Mouse (Mus musculus): ENCODE measurements around the gene Slc38a4. TPM values are rescaled to one million over a fixed set of nuclear protein-coding genes. Genes with fewer than 3 reads are reported as not detected.
A peak's percentile ranks its signal among the peaks of the same experiment; 100 is the strongest.

Slc38a4 gene
- total RNA-seq, 2 experiments from 2014 or later: 155 to 167 TPM

GRCm38 (mm10) chr15:97054767-97055489, 828 bp downstream of the Slc38a4 start:
- peak; percentile 46 for DNase-seq

- no peak for DNase-seq
Observed at GRCm38 (mm10) chr15:97054131-97054530, 1.6 kb downstream of the Slc38a4 start.

- no peak for DNase-seq
Observed at GRCm38 (mm10) chr15:97050436-97050835, 5.3 kb downstream of the Slc38a4 start.

GRCm38 (mm10) chr15:97050011-97050410, 5.7 kb downstream of the Slc38a4 start:
- no peak for DNase-seq

GRCm38 (mm10) chr15:97049281-97049841, 6.4 kb downstream of the Slc38a4 start:
- no peak for DNase-seq

GRCm38 (mm10) chr15:97048267-97048666, 7.5 kb downstream of the Slc38a4 start:
- DNase-seq: no peak

GRCm38 (mm10) chr15:97043921-97044320, 11.8 kb downstream of the Slc38a4 start:
- no peak for DNase-seq

- DNase-seq: no peak
Observed at GRCm38 (mm10) chr15:97042001-97042491, 13.7 kb downstream of the Slc38a4 start.

GRCm38 (mm10) chr15:97041182-97041581, 14.6 kb downstream of the Slc38a4 start:
- no peak for DNase-seq

- no peak for DNase-seq
Observed at GRCm38 (mm10) chr15:97037710-97038109, 18.0 kb downstream of the Slc38a4 start.

GRCm38 (mm10) chr15:97035892-97036291, 19.9 kb downstream of the Slc38a4 start:
- no peak for DNase-seq

GRCm38 (mm10) chr15:97033485-97033991, 22.2 kb downstream of the Slc38a4 start:
- DNase-seq: no peak

- DNase-seq: no peak
Observed at GRCm38 (mm10) chr15:97031886-97032285, 23.9 kb downstream of the Slc38a4 start.

- no peak for DNase-seq
Observed at GRCm38 (mm10) chr15:97030984-97031492, 24.7 kb downstream of the Slc38a4 start.

GRCm38 (mm10) chr15:97030136-97030535, 25.6 kb downstream of the Slc38a4 start:
- DNase-seq: no peak

- no peak for DNase-seq
Observed at GRCm38 (mm10) chr15:97029064-97029791, 26.5 kb downstream of the Slc38a4 start.

GRCm38 (mm10) chr15:97028651-97029050, 27.1 kb downstream of the Slc38a4 start:
- DNase-seq: no peak

GRCm38 (mm10) chr15:97028046-97028634, 27.6 kb downstream of the Slc38a4 start:
- no peak for DNase-seq

- DNase-seq: no peak
Observed at GRCm38 (mm10) chr15:97026670-97027069, 29.1 kb downstream of the Slc38a4 start.

GRCm38 (mm10) chr15:97022764-97023163, 33.0 kb downstream of the Slc38a4 start:
- DNase-seq: no peak

- no peak for DNase-seq
Observed at GRCm38 (mm10) chr15:97022213-97022612, 33.5 kb downstream of the Slc38a4 start.

GRCm38 (mm10) chr15:97020221-97020620, 35.5 kb downstream of the Slc38a4 start:
- DNase-seq: no peak
